Mouse (Mus musculus) right cerebral cortex, postnatal 4 days (tissue): ENCODE results near the gene Phlda1.

Source experiments
- DNase-seq: peaks from one replicate; pipeline ENCODE4 v3.0.0-alpha.2; 2022

Gene Phlda1

GRCm38 (mm10) chr10:111530398-111530797 is 24.3 kb downstream of the Phlda1 start:
- DNase-seq, result no peak

- DNase-seq, result no peak
Observed at GRCm38 (mm10) chr10:111534691-111535090, 28.6 kb downstream of the Phlda1 start.

- DNase-seq, result no peak
Observed at GRCm38 (mm10) chr10:111537410-111537809, 31.3 kb downstream of the Phlda1 start.

GRCm38 (mm10) chr10:111539724-111540324 is 33.7 kb downstream of the Phlda1 start:
- no peak for DNase-seq

- no peak for DNase-seq
Observed at GRCm38 (mm10) chr10:111540678-111541077, 34.6 kb downstream of the Phlda1 start.

GRCm38 (mm10) chr10:111543106-111543505 is 37.0 kb downstream of the Phlda1 start:
- DNase-seq, result no peak

- no peak for DNase-seq
Observed at GRCm38 (mm10) chr10:111543781-111544260, 37.7 kb downstream of the Phlda1 start.

GRCm38 (mm10) chr10:111544311-111544710 is 38.2 kb downstream of the Phlda1 start:
- no peak for DNase-seq

- no peak for DNase-seq
Observed at GRCm38 (mm10) chr10:111545648-111546047, 39.6 kb downstream of the Phlda1 start.

GRCm38 (mm10) chr10:111547881-111548372 is 41.8 kb downstream of the Phlda1 start:
- DNase-seq, result no peak

- no peak for DNase-seq
Observed at GRCm38 (mm10) chr10:111550075-111550695, 44.1 kb downstream of the Phlda1 start.

- no peak for DNase-seq
Observed at GRCm38 (mm10) chr10:111553695-111554094, 47.6 kb downstream of the Phlda1 start.

GRCm38 (mm10) chr10:111554651-111555050 is 48.6 kb downstream of the Phlda1 start:
- no peak for DNase-seq

- no peak for DNase-seq
Observed at GRCm38 (mm10) chr10:111558211-111558610, 52.1 kb downstream of the Phlda1 start.
